Mouse (Mus musculus) intestine, embryonic 15.5 days (tissue): ENCODE data around the gene Ist1. TPM values are rescaled to one million over a fixed set of nuclear protein-coding genes. Genes with fewer than 3 reads are reported as not detected.

Source experiments
- ATAC-seq: fragments of 200-750 bp; cut with Nextera tagmentation; 2 replicates; pipeline ENCODE4 v1.8.0; 2017; ENCODE audit warnings: moderate TSS enrichment, moderate library complexity
- H3K27ac ChIP-seq: fragments of 300-500 bp; sonication (generic); 2 replicates; pipeline ENCODE4 v1.5.1; 2015; ENCODE audit warnings: mild to moderate bottlenecking, inconsistent platforms
- H3K27me3 ChIP-seq: fragments of 300-500 bp; sonication (generic); replicated peaks from 2 replicates; pipeline ENCODE4 v1.6.1; 2015; ENCODE audit warnings: inconsistent platforms
- H3K36me3 ChIP-seq: fragments of 300-500 bp; sonication (generic); 2 replicates; pipeline ENCODE4 v1.6.1; 2015; ENCODE audit warnings: inconsistent platforms
- H3K4me1 ChIP-seq: fragments of 300-500 bp; sonication (generic); replicated peaks from 2 replicates; pipeline ENCODE4 v1.6.1; 2015; ENCODE audit warnings: inconsistent platforms
- H3K4me2 ChIP-seq: fragments of 300-500 bp; sonication (generic); replicated peaks from 2 replicates; pipeline ENCODE4 v1.6.1; 2015; ENCODE audit warnings: mild to moderate bottlenecking, inconsistent platforms
- H3K4me3 ChIP-seq: fragments of 300-500 bp; sonication (generic); replicated peaks from 2 replicates; pipeline ENCODE4 v1.5.1; 2015; ENCODE audit warnings: inconsistent platforms
- H3K9ac ChIP-seq: fragments of 300-500 bp; sonication (generic); 2 replicates; pipeline ENCODE4 v1.6.1; 2015; ENCODE audit warnings: inconsistent platforms
- H3K9me3 ChIP-seq: fragments of 300-500 bp; sonication (generic); 2 replicates; pipeline ENCODE4 v1.6.1; 2016; ENCODE audit warnings: inconsistent platforms
- WGBS: fragments of 180-500 bp; shearing (Covaris S2); methylation state at CpG from one replicate; pipeline ENCODE4 v1.1.7; 2015; 5-methylcytosine and 5-hydroxymethylcytosine counted together
- polyA plus RNA-seq: library from polyadenylated mRNA; unstranded; fragments of >200 nt; fragmentation: Nextera tagmentation; extraction: Ambion mirVana; gene quantifications from 2 replicates; pipeline ENCODE4 v1.2.1, GENCODE M21; 2015

Gene Ist1
- polyA plus RNA-seq, 1 experiment from 2014 or later: 128 TPM

GRCm38 (mm10) chr8:109632498-109632897 lies 60.6 kb downstream of the Ist1 start:
- Histone ChIP-seq H3K9me3 (no peaks in the 10 kb centered on the region), H3K27ac (no peak overlapping the region), H3K4me2 (no peak overlapping the region), H3K36me3 (no peaks in the 10 kb centered on the region), H3K4me3 (no peak overlapping the region), H3K9ac (no peak overlapping the region), H3K27me3 (no peaks in the 10 kb centered on the region), H3K4me1 (no peaks in the 10 kb centered on the region)
- 77% methylated on average over 5 of the region's 5 CpGs for WGBS
- no peak for ATAC-seq

DNA sequence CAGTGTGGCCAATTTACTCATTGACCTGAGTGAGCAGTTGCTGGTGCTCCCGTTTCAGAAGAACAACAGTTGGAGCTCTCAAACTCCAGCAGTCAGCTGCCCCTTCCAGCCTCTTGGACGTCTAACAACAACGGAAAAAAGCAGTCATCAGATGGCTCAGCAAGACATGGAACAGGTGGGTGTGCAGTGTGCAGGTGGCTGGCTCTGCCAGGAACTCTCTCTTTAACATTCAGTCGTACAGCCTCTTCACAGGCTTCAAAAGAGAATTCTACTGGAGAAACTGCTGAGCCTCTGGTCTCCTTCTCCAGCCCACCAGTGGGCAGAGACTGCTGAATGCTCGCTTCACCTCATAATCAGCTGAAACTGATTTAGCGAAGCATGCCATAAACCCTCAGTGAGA lies 64.4 kb downstream of the Ist1 start:
- H3K9me3 ChIP-seq: no peaks in the 10 kb centered on the region; the same call in 1 of the 2 replicates
- H3K27ac ChIP-seq: no peak overlapping the region
- H3K27me3 ChIP-seq: no peaks in the 10 kb centered on the region
- no peak for ATAC-seq
- no peak overlapping the region for H3K9ac ChIP-seq
- 65% methylated on average over 6 of the region's 6 CpGs for WGBS
- no peak overlapping the region for H3K4me2 ChIP-seq
- no peak overlapping the region for H3K4me3 ChIP-seq
- no peaks in the 10 kb centered on the region for H3K36me3 ChIP-seq
- H3K4me1 ChIP-seq: no peaks in the 10 kb centered on the region

Other genes starting within 250 kb of the Ist1 start
- gene Pmfbp1, start 199.2 kb downstream of the Ist1 start, polyA plus RNA-seq: not detected in 2 replicates
- gene Dhx38, start 127.4 kb downstream of the Ist1 start, polyA plus RNA-seq: 20.8 and 21.6 TPM in 2 replicates
- gene Txnl4b, start 127.4 kb downstream of the Ist1 start, polyA plus RNA-seq: 21.5 and 24.5 TPM in 2 replicates
- gene Hp, start 114.1 kb downstream of the Ist1 start, polyA plus RNA-seq: 2.2 and 3.6 TPM in 2 replicates
- gene Dhodh, start 84.6 kb downstream of the Ist1 start, polyA plus RNA-seq: 44.0 and 49.8 TPM in 2 replicates
- gene Pkd1l3, start 78.7 kb downstream of the Ist1 start, polyA plus RNA-seq: 0.04 and 0.13 TPM in 2 replicates
- 17.3 and 17.9 TPM in 2 replicates for gene Zfp821, start 12.3 kb upstream of the Ist1 start, polyA plus RNA-seq
- 5.4 and 5.7 TPM in 2 replicates for gene Atxn1l, start 44.5 kb upstream of the Ist1 start, polyA plus RNA-seq
- 38.0 and 39.0 TPM in 2 replicates for gene Ap1g1, start 85.3 kb upstream of the Ist1 start, polyA plus RNA-seq
- gene Phlpp2, start 175.3 kb upstream of the Ist1 start, polyA plus RNA-seq: 2.1 and 2.4 TPM in 2 replicates